Mouse (Mus musculus) olfactory bulb, adult 2 months (tissue): ENCODE results near the gene Atp11a. TPM values are rescaled to one million over a fixed set of nuclear protein-coding genes. Genes with fewer than 3 reads are reported as not detected.

Experiments used
- H3K27ac ChIP-seq: fragments of 200-500 bp; 2 replicates; pipeline ENCODE4 v1.5.1; 2012; ENCODE audit warnings: low read depth, low read length; ENCODE audit not compliant: insufficient read depth
- H3K4me1 ChIP-seq: fragments of 200-500 bp; 2 replicates; pipeline ENCODE4 v1.6.1; 2012; ENCODE audit warnings: low read length; ENCODE audit not compliant: control insufficient read depth, insufficient read depth
- H3K4me3 ChIP-seq: fragments of 200-500 bp; 2 replicates; pipeline ENCODE4 v1.5.1; 2012; ENCODE audit warnings: mild to moderate bottlenecking, low read depth, low read length, moderate library complexity; ENCODE audit not compliant: insufficient read depth
- CTCF ChIP-seq: fragments of 200-500 bp; IDR thresholded peaks from 2 replicates; pipeline ENCODE4 v1.5.1; 2012; ENCODE audit warnings: low read depth, mild to moderate bottlenecking, low read length, moderate library complexity; ENCODE audit not compliant: insufficient read depth
- POLR2A ChIP-seq: fragments of 200-500 bp; IDR thresholded peaks from 2 replicates; pipeline ENCODE4 v1.6.1; 2012; ENCODE audit warnings: mild to moderate bottlenecking, low read depth, low read length, moderate library complexity; ENCODE audit not compliant: insufficient read depth
- WGBS: fragments of 180-500 bp; shearing (Covaris S2); methylation state at CpG from one replicate; pipeline ENCODE4 v1.1.7; 2018; 5-methylcytosine and 5-hydroxymethylcytosine counted together
- polyA plus RNA-seq: library from polyadenylated mRNA; stranded (reverse); fragments of >200 nt; gene quantifications from 2 replicates; pipeline ENCODE4 v1.2.4, GENCODE M21; 2012; ENCODE audit warnings: low replicate concordance; ENCODE audit not compliant: missing spikeins, insufficient read depth, insufficient read length

The Atp11a gene
- polyA plus RNA-seq, 1 experiment: not detected

GRCm38 (mm10) chr8:12825236-12825635 is 68.4 kb downstream of the Atp11a start:
- WGBS: 87% methylated on average over 6 of the region's 6 CpGs
- no peak overlapping the region for H3K4me3 ChIP-seq

DNA sequence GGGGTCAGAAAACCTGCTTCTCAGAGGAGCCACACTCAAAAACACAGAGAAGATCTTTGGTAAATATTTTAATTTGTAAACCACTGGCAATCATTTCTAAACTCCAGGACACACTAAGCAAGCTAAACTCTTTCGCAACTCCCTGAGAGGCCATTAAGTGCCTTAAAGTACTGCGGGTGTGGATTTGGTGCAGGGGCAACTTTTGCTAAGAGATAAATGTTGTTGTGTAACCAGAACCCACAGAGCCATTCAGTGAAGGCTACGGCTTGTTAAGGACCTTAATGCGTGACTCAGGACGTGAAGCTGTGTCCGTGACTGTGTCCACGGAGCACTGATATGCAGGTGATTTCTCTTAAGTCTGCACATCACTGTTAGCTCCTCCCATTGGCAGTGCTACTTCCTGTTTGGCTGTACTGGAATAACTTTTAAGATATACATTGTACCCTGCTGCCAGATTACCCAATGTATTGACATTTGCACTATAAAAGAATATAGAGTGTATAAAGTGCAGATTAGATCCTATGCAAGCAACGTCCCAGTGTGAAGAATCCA is 68.9 kb downstream of the Atp11a start:
- H3K27ac ChIP-seq: no peak overlapping the region
- WGBS: 94% methylated on average over 8 of the region's 8 CpGs
- no peak overlapping the region for H3K4me3 ChIP-seq
- no peaks in the 10 kb centered on the region for H3K4me1 ChIP-seq
- no peak for TF ChIP-seq POLR2A
- TF ChIP-seq CTCF: no peak

More at GRCm38 (mm10) chr8:12825236-12825635, 68.4 kb downstream of the Atp11a start:
- Histone ChIP-seq H3K4me1 (no peaks in the 10 kb centered on the region), H3K27ac (no peak overlapping the region)
- TF ChIP-seq CTCF (no peak), POLR2A (no peak)

DNA sequence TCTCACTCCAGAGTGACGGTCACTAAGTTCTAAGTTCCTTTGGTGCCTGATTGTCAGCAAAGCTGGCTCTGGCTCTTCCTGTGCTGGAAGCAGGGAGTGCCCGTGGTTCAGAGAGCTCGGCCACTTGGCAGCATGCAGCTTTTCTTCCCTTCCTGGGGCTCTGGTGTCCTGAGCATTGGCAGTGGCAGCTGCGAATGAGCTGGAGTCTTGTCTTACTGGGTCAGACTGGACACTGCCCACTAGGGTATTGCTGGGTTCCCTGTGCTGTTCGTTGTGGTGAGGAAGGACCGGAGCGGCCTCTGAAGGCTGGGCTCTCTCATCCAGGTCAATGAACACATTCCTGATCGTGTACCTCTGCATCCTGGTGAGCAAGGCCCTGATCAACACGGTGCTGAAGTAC is 70.3 kb downstream of the Atp11a start:
- TF ChIP-seq POLR2A (no peak), CTCF (no peak)
- no peak overlapping the region for H3K4me3 ChIP-seq
- H3K27ac ChIP-seq: no peak overlapping the region
- WGBS: 93% methylated on average over 9 of the region's 9 CpGs
- peaks cover 5% of the 10 kb centered on the region for H3K4me1 ChIP-seq

DNA sequence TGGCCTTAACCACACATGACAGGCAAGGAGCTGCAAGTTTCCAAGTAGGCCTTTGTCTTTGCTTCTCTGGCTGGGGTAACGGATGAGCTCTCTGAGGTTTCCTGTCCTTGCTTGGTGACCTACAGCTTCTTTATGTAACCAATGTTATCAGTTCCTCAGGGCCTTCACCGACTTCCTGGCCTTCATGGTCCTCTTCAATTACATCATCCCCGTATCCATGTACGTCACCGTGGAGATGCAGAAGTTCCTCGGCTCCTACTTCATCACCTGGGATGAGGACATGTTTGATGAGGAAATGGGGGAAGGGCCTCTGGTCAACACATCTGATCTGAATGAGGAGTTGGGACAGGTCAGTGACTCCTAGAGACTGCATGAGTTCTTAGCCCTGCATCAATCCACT is 71.5 kb downstream of the Atp11a start:
- WGBS: 90% methylated on average over 6 of the region's 6 CpGs
- Histone ChIP-seq H3K27ac (no peak overlapping the region), H3K4me3 (no peak overlapping the region), H3K4me1 (peaks cover 10% of the 10 kb centered on the region)
- TF ChIP-seq CTCF: no peak
- no peak for TF ChIP-seq POLR2A

DNA sequence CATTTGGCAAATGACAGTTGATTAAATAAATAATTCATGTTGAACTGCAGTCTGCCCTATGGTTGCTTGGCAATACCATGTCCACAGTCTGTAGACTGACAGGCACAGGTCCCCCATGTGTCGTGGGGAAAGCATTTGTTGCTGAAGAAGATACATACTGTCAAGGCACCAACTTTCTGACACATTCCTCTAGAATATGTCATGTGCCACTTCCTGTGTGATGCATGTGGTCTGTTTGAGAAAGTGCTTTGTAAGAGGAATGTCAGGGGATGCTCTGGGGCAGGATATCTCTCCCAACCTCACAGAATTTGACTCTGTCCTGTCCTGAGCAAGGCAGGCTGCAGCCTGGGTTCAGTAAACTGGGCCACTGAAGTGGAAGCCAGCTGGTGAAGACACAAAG is 72.6 kb downstream of the Atp11a start:
- 81% methylated on average over 1 of the region's 1 CpGs for WGBS
- Histone ChIP-seq H3K4me3 (no peak overlapping the region), H3K27ac (no peak overlapping the region), H3K4me1 (peaks cover 10% of the 10 kb centered on the region)
- TF ChIP-seq CTCF (no peak), POLR2A (no peak)

GRCm38 (mm10) chr8:12831659-12832589 is 75.1 kb downstream of the Atp11a start:
- H3K4me3 ChIP-seq: no peak overlapping the region
- H3K27ac ChIP-seq: no peak overlapping the region
- WGBS: 70% methylated on average over 7 of the region's 7 CpGs
- TF ChIP-seq POLR2A (no peak), CTCF (no peak)
- H3K4me1 ChIP-seq: peaks cover 10% of the 10 kb centered on the region

DNA sequence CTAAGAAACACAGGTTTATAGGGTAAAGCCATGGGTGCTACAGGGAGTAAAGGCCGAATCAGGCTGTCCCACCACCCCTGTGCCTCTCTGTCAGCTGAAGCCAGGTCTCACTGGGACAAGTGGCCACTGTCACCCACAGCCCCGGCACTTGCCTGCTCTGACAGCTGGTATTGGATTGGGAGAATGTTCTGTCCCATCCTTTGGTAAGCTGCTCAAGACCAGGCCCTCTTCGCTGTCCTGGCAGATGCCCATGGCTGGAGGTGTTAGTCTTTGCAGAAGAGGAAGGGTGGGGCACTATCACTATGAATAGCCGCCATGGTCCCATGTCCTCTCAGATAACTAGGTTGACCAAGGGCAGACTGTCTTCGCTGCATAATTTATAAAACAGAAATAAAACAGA is 76.8 kb downstream of the Atp11a start:
- Histone ChIP-seq H3K27ac (no peak overlapping the region), H3K4me3 (no peak overlapping the region), H3K4me1 (peaks cover 10% of the 10 kb centered on the region)
- WGBS: 97% methylated on average over 5 of the region's 5 CpGs
- TF ChIP-seq POLR2A (no peak), CTCF (no peak)

DNA sequence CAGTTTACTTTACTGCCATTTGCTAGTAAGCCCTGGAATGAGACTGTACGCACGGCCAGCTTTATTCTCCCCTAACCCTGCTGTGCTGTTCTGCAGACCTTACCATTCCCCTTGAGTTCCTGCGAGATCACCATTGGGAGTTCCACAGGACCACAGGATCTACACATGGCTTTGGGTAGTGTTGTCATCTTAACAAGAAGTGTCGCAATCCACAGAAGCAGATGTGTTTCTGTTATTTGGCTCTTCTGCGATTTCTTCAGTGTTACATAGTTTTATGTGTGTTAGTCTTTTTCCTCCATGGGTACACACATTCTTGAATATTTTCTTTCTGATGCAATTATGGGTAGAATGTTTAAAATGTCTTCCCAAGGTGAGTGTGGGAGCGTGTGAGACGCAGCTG is 84.0 kb downstream of the Atp11a start:
- H3K4me1 ChIP-seq: no peaks in the 10 kb centered on the region
- 90% methylated on average over 7 of the region's 7 CpGs for WGBS

GRCm38 (mm10) chr8:12842342-12842995 is 85.7 kb downstream of the Atp11a start:
- no peak overlapping the region for H3K27ac ChIP-seq
- H3K4me3 ChIP-seq: no peak overlapping the region
- no peak for TF ChIP-seq CTCF
- no peak for TF ChIP-seq POLR2A
- 91% methylated on average over 11 of the region's 11 CpGs for WGBS
- no peaks in the 10 kb centered on the region for H3K4me1 ChIP-seq

More for the DNA sequence above, 84.0 kb downstream of the Atp11a start:
- Histone ChIP-seq H3K4me3 (no peak overlapping the region), H3K27ac (no peak overlapping the region)
- TF ChIP-seq POLR2A: no peak
- TF ChIP-seq CTCF: no peak
